Mouse (Mus musculus): ENCODE measurements around the gene Jund.

GRCm38 (mm10) chr8:70699834-70700554 lies 1.2 kb downstream of the Jund start:
- peak; percentile 84 for TF ChIP-seq POLR2A (IDR thresholded peaks at IDR 0.05; ENCODE audit: insufficient read length, low read depth)
- TF ChIP-seq TCF12 (IDR thresholded peaks at IDR 0.05; ENCODE audit: insufficient read depth, poor library complexity, severe bottlenecking): no peak
- TF ChIP-seq MYOG (IDR thresholded peaks at IDR 0.05; ENCODE audit: control insufficient read depth in 1 of 3, insufficient read depth in 1 of 3, insufficient read length in 2 of 3, low read depth in 2 of 3): peak; percentile 72 to 95 (median 93)
- TF ChIP-seq CEBPB (IDR thresholded peaks at IDR 0.05; ENCODE audit: insufficient read depth, poor library complexity, severe bottlenecking): no peak
- TF ChIP-seq MAX (IDR thresholded peaks at IDR 0.05; ENCODE audit: low read depth): no peak
- peak in 2 of 3 experiments; percentile 89 to 92 for TF ChIP-seq MYOD1 (IDR thresholded peaks at IDR 0.05; ENCODE audit: control insufficient read depth in 1 of 3, insufficient read length in 2 of 3, low read depth in 2 of 3)
- TF ChIP-seq USF1 (IDR thresholded peaks at IDR 0.05; ENCODE audit: low read depth): no peak
- peak; percentile 75 for TF ChIP-seq TCF3 (IDR thresholded peaks at IDR 0.05; ENCODE audit: insufficient read length, low read depth)
- TF ChIP-seq E2F4 (IDR thresholded peaks at IDR 0.05; ENCODE audit: insufficient read depth): no peak
- TF ChIP-seq POLR2AphosphoS2 (IDR thresholded peaks at IDR 0.05; ENCODE audit: insufficient read length, low read depth): peak; percentile 92
- TF ChIP-seq REST (IDR thresholded peaks at IDR 0.05; ENCODE audit: insufficient read depth, insufficient read length): no peak
